Comparison of ENCODE assay signal across 12 mouse cellular contexts in the genomic region with DNA sequence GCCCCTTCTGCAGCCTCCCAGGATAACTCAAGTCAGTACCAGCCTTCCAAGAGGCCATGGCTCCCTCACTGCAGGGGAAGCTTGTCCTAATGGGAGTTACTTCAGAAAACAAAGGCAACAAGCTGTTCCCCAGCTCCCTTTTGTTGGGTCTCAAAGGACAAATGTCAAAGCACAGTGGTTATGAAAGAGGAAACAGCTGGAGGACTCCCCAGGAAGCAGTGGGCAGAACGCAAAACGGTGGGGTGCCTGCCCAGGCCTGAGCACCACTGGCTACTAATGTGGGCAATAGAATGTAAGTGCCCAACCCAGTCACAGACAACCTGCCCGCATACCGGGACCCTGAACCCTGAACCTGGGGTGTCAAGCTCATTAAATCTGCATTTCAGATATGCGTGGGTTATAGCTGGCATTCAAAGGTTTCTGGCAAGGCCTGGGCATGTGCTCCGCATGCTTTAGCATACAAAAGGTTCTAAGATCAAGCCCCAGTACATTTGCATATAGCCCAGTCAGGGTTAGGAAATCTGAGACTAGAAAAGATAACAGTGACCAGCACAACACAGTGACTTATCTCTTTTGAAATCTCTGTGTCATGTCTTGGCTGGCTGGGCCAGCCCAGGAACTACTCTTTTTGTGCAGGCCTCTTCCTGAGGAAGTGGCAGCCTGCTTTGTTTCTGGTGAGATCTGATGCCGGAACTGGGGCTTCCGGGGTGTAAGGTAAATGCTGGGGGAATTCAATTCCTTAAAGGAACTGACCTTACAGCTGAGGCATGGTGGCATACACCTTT. TPM values are rescaled to one million over a fixed set of nuclear protein-coding genes. Genes with fewer than 3 reads are reported as not detected.
DNase-seq lines count a peak whose midpoint lies in the region; ATAC-seq and TF ChIP-seq lines count a peak whose summit lies in the region.
"Had no signal": no experiment of that assay in that cellular context is flagged by ENCODE, and none has a peak within 500 bp of the region (broad histone marks: within the 10 kb centered on the region; RNA-seq: fewer than 3 reads in every experiment).

No protein-coding gene starts in this region.

- H3K4me3 ChIP-seq in bone marrow macrophage, adult 2 months (ENCODE audit: insufficient read depth, low read length): no peak overlapping the region
- no peak overlapping the region for H3K4me3 ChIP-seq in hindbrain, postnatal 0 days (ENCODE audit: low read length)
- H3K4me3 ChIP-seq in left cerebral cortex, adult 2 months: no peak overlapping the region
- H3K4me3 ChIP-seq: heart, embryonic 13.5 days; midbrain, embryonic 12.5 days; stomach, embryonic 15.5 days had no signal

- intact Hi-C loops in heart, postnatal 25 days (cut with DNase I): no loop called here
- intact Hi-C loops in left cerebral cortex, adult 2 months (cut with DNase I): no loop called here

- peak overlapping the region; percentile 82 for H3K27ac ChIP-seq in bone marrow macrophage, adult 2 months (ENCODE audit: insufficient read depth, low read depth, low read length)
- H3K27ac ChIP-seq in hindbrain, postnatal 0 days: no peak overlapping the region
- no peak overlapping the region for H3K27ac ChIP-seq in left cerebral cortex, adult 2 months
- H3K27ac ChIP-seq: heart, embryonic 13.5 days; midbrain, embryonic 12.5 days; stomach, embryonic 15.5 days had no signal

- peak; percentile 95 for DNase-seq in heart, adult 11 months
- DNase-seq in heart, postnatal 25 days (ENCODE audit: low spot score): no peak
- peak; percentile 96 for DNase-seq in 416B (ENCODE audit: low read depth)
- DNase-seq in lung, postnatal 36 days: peak; percentile 44
- no peak for DNase-seq in gastrocnemius, adult 8-10 months (ENCODE audit: low spot score in 2 of 2)
- no peak for DNase-seq in hindbrain, postnatal 0 days (ENCODE audit: low spot score)
- no peak for DNase-seq in left cerebral cortex, adult 2 months (ENCODE audit: extremely low spot score in 1 of 2, low spot score in 2 of 2)
- DNase-seq: cerebellum, postnatal 36 days had no signal

- no peak for ATAC-seq in hindbrain, postnatal 0 days

- no peak for TF ChIP-seq CTCF in bone marrow macrophage, adult 2 months (IDR thresholded peaks at IDR 0.05; ENCODE audit: low read depth, low read length)
- TF ChIP-seq CTCF in hindbrain, postnatal 0 days (IDR thresholded peaks at IDR 0.05; ENCODE audit: low read depth): no peak
- no peak for TF ChIP-seq CTCF in left cerebral cortex, adult 2 months (IDR thresholded peaks at IDR 0.05)

- H3K36me3 ChIP-seq in hindbrain, postnatal 0 days (ENCODE audit: insufficient read depth, low read length): no peaks in the 10 kb centered on the region
- H3K36me3 ChIP-seq: heart, embryonic 13.5 days; midbrain, embryonic 12.5 days; stomach, embryonic 15.5 days had no signal

- H3K9me3 ChIP-seq in hindbrain, postnatal 0 days (ENCODE audit: low read length): no peaks in the 10 kb centered on the region
- H3K9me3 ChIP-seq: heart, embryonic 13.5 days; midbrain, embryonic 12.5 days; stomach, embryonic 15.5 days had no signal

- peaks cover 13% of the 10 kb centered on the region for H3K4me1 ChIP-seq in bone marrow macrophage, adult 2 months (ENCODE audit: control insufficient read depth, insufficient read depth, low read length)
- H3K4me1 ChIP-seq in hindbrain, postnatal 0 days (ENCODE audit: insufficient read depth, low read length): no peaks in the 10 kb centered on the region
- H3K4me1 ChIP-seq: heart, embryonic 13.5 days; stomach, embryonic 15.5 days had no signal

- 26% methylated on average over 8 of the region's 8 CpGs for WGBS in hindbrain, postnatal 0 days

- no peak overlapping the region for H3K9ac ChIP-seq in hindbrain, postnatal 0 days (replicated peaks; ENCODE audit: low read length)
- H3K9ac ChIP-seq: heart, embryonic 13.5 days; midbrain, embryonic 12.5 days; stomach, embryonic 15.5 days had no signal

- no peaks in the 10 kb centered on the region for H3K27me3 ChIP-seq in hindbrain, postnatal 0 days (ENCODE audit: insufficient read depth, low read length)
- H3K27me3 ChIP-seq: heart, embryonic 13.5 days; midbrain, embryonic 12.5 days; stomach, embryonic 15.5 days had no signal

- no peak overlapping the region for H3K4me2 ChIP-seq in hindbrain, postnatal 0 days (ENCODE audit: low read depth, low read length)
- H3K4me2 ChIP-seq: heart, embryonic 13.5 days; midbrain, embryonic 12.5 days; stomach, embryonic 15.5 days had no signal

- TF ChIP-seq POLR2A in bone marrow macrophage, adult 2 months (IDR thresholded peaks at IDR 0.05; ENCODE audit: borderline replicate concordance, low read depth, low read length): no peak

RNA-seq across cellular contexts. Expression of a gene that starts 8.1 kb away (rescaled TPM):
- total RNA-seq in heart, postnatal 25 days (2021): not detected
- not detected in 2 replicates for polyA plus RNA-seq in bone marrow macrophage, adult 2 months (2012; ENCODE audit: insufficient read depth, insufficient read length, missing spikeins)
- total RNA-seq in gastrocnemius, adult 8-10 months (2022): under 1 TPM in 1 of 4 experiments, not detected in 3; 0.78 TPM
- total RNA-seq in hindbrain, postnatal 0 days (2014; rRNA removed): 2.1 TPM in 1 of 2 replicates, not detected in the other
- polyA plus RNA-seq in hindbrain, postnatal 0 days (2015; fragmentation: Nextera tagmentation; extraction: Ambion mirVana): 0.50 and 0.78 TPM in 2 replicates
- under 1 TPM; 0.33 to 0.59 TPM for total RNA-seq in left cerebral cortex, adult 2 months (2021)
- polyA plus RNA-seq: midbrain, embryonic 12.5 days had no signal

RNA-seq across cellular contexts. Expression of a gene that starts 21.8 kb away (rescaled TPM):
- 10 to 100 TPM; 25.5 to 32.1 TPM for total RNA-seq in heart, postnatal 25 days (2021)
- polyA plus RNA-seq in bone marrow macrophage, adult 2 months (2012; ENCODE audit: insufficient read depth, insufficient read length, missing spikeins): not detected in 2 replicates
- 100 to 1,000 TPM in 1 of 4 experiments, 10 to 100 TPM in 3; 29.0 to 122 (median 55.0) TPM for total RNA-seq in gastrocnemius, adult 8-10 months (2022)
- 0.50 and 0.78 TPM in 2 replicates for total RNA-seq in hindbrain, postnatal 0 days (2014; rRNA removed)
- polyA plus RNA-seq in hindbrain, postnatal 0 days (2015; fragmentation: Nextera tagmentation; extraction: Ambion mirVana): 1.1 TPM in 2 replicates
- not detected for total RNA-seq in left cerebral cortex, adult 2 months (2021)
- polyA plus RNA-seq: heart, embryonic 13.5 days; midbrain, embryonic 12.5 days had no signal

Comparison
In these comparisons a context has a peak if more than half of its experiments do, and no peak if none do; other contexts are left out.
1. DNase-seq: peak in heart, adult 11 months (single experiment), 416B (single experiment) and lung, postnatal 36 days (single experiment); none in heart, postnatal 25 days (single experiment), gastrocnemius, adult 8-10 months (0 of 2), hindbrain, postnatal 0 days (single experiment) and left cerebral cortex, adult 2 months (0 of 2).
2. RNA of a gene that starts 21.8 kb away (total RNA-seq): 29.0 to 122 TPM in gastrocnemius, adult 8-10 months and 25.5 to 32.1 TPM in heart, postnatal 25 days; 0.50 to 0.78 TPM in hindbrain, postnatal 0 days and not detected in left cerebral cortex, adult 2 months; every median in the first group is over 10 times any median in the second.